Mouse (Mus musculus): ENCODE measurements around the gene Trir. TPM values are rescaled to one million over a fixed set of nuclear protein-coding genes. Genes with fewer than 3 reads are reported as not detected.
A peak's percentile ranks its signal among the peaks of the same experiment; 100 is the strongest.

Gene Trir
- polyA plus RNA-seq, 1 experiment from 2014 or later: 120 TPM

- Histone ChIP-seq H3K4me3 (replicated peaks) (peak overlapping the region; percentile 55), H3K36me3 (no peaks in the 10 kb centered on the region), H3K4me1 (peaks cover 57% of the 10 kb centered on the region), H3K27ac (peak overlapping the region; percentile 85), H3K4me2 (peak overlapping the region; percentile 100), H3K9ac (peak overlapping the region; percentile 66), H3K27me3 (peaks cover 20% of the 10 kb centered on the region), H3K9me3 (replicated peaks) (no peaks in the 10 kb centered on the region)
- WGBS: under 1% methylated on average over 53 of the region's 53 CpGs
- peak; percentile 12; the same call in 1 of the 2 replicates for ATAC-seq (replicated peaks; ENCODE audit: low FRiP score)
Measured at GRCm38 (mm10) chr8:84985684-84986378, 40.8 kb upstream of the Trir start.

- Histone ChIP-seq H3K4me1 (peaks cover 55% of the 10 kb centered on the region), H3K9ac (peak overlapping the region; percentile 66; the same call in 1 of the 2 replicates), H3K9me3 (replicated peaks) (no peaks in the 10 kb centered on the region), H3K36me3 (no peaks in the 10 kb centered on the region), H3K4me2 (peak overlapping the region; percentile 100), H3K4me3 (replicated peaks) (peak overlapping the region; percentile 55), H3K27ac (peak overlapping the region; percentile 85), H3K27me3 (peaks cover 20% of the 10 kb centered on the region)
- ATAC-seq (replicated peaks; ENCODE audit: low FRiP score): no peak
- 41% methylated on average over 8 of the region's 8 CpGs for WGBS
Measured at GRCm38 (mm10) chr8:84986379-84986945, 40.2 kb upstream of the Trir start.

GRCm38 (mm10) chr8:84987388-84987787, 39.2 kb upstream of the Trir start:
- H3K9ac ChIP-seq: no peak overlapping the region
- 88% methylated on average over 5 of the region's 5 CpGs for WGBS
- H3K4me1 ChIP-seq: peaks cover 46% of the 10 kb centered on the region
- H3K36me3 ChIP-seq: no peaks in the 10 kb centered on the region
- H3K4me3 ChIP-seq (replicated peaks): no peak overlapping the region
- no peak overlapping the region for H3K27ac ChIP-seq
- H3K27me3 ChIP-seq: peaks cover 20% of the 10 kb centered on the region
- H3K4me2 ChIP-seq: no peak overlapping the region
- H3K9me3 ChIP-seq (replicated peaks): no peaks in the 10 kb centered on the region
- ATAC-seq (replicated peaks; ENCODE audit: low FRiP score): no peak

- H3K27me3 ChIP-seq: peaks cover 20% of the 10 kb centered on the region
- no peak overlapping the region for H3K4me3 ChIP-seq (replicated peaks)
- no peak overlapping the region for H3K27ac ChIP-seq
- no peak overlapping the region for H3K9ac ChIP-seq
- H3K9me3 ChIP-seq (replicated peaks): no peaks in the 10 kb centered on the region
- no peaks in the 10 kb centered on the region for H3K36me3 ChIP-seq
- ATAC-seq (replicated peaks; ENCODE audit: low FRiP score): no peak
- peaks cover 44% of the 10 kb centered on the region for H3K4me1 ChIP-seq
- 75% methylated on average over 2 of the region's 2 CpGs for WGBS
- no peak overlapping the region for H3K4me2 ChIP-seq
Measured at GRCm38 (mm10) chr8:84987903-84988302, 38.7 kb upstream of the Trir start.

GRCm38 (mm10) chr8:84989311-84989731, 37.3 kb upstream of the Trir start:
- 4% methylated on average over 15 of the region's 15 CpGs for WGBS
- Histone ChIP-seq H3K9ac (no peak overlapping the region; the same call in 1 of the 2 replicates), H3K27me3 (peaks cover 22% of the 10 kb centered on the region), H3K36me3 (no peaks in the 10 kb centered on the region), H3K4me1 (peaks cover 39% of the 10 kb centered on the region), H3K27ac (peak overlapping the region; percentile 82), H3K9me3 (replicated peaks) (no peaks in the 10 kb centered on the region), H3K4me2 (peak overlapping the region; percentile 85), H3K4me3 (replicated peaks) (peak overlapping the region; percentile 58)
- no peak; the same call in 1 of the 2 replicates for ATAC-seq (replicated peaks; ENCODE audit: low FRiP score)

GRCm38 (mm10) chr8:84989810-84990209, 36.8 kb upstream of the Trir start:
- Histone ChIP-seq H3K4me1 (peaks cover 34% of the 10 kb centered on the region), H3K4me3 (replicated peaks) (peak overlapping the region; percentile 58), H3K9ac (peak overlapping the region; percentile 59), H3K27ac (peak overlapping the region; percentile 83), H3K27me3 (peaks cover 26% of the 10 kb centered on the region), H3K9me3 (replicated peaks) (no peaks in the 10 kb centered on the region), H3K4me2 (peak overlapping the region; percentile 85), H3K36me3 (peaks cover 3% of the 10 kb centered on the region; the same call in 1 of the 2 replicates)
- ATAC-seq (replicated peaks; ENCODE audit: low FRiP score): peak; percentile 55
- WGBS: under 1% methylated on average over 15 of the region's 15 CpGs

GRCm38 (mm10) chr8:84990349-84990748, 36.3 kb upstream of the Trir start, which contains the start of gene Hook2:
TSS of gene Hook2 (plus strand) at chr8:84990603.
- H3K4me1 ChIP-seq: peaks cover 29% of the 10 kb centered on the region
- peak within 1 kb of the TSS; percentile 85 for H3K4me2 ChIP-seq
- H3K9ac ChIP-seq: peak within 1 kb of the TSS; percentile 69
- no peaks in the 10 kb centered on the region for H3K9me3 ChIP-seq (replicated peaks)
- peak within 1 kb of the TSS; percentile 58 for H3K4me3 ChIP-seq (replicated peaks)
- H3K27me3 ChIP-seq: peaks cover 31% of the 10 kb centered on the region
- ATAC-seq (replicated peaks; ENCODE audit: low FRiP score): peak; percentile 91
- peak within 1 kb of the TSS; percentile 85 for H3K27ac ChIP-seq
- under 1% methylated on average over 28 of the region's 28 CpGs for WGBS
- peaks cover 9% of the 10 kb centered on the region; the same call in 1 of the 2 replicates for H3K36me3 ChIP-seq

GRCm38 (mm10) chr8:84990836-84991235, 35.8 kb upstream of the Trir start:
- Histone ChIP-seq H3K27ac (peak overlapping the region; percentile 85), H3K9ac (peak overlapping the region; percentile 69), H3K4me1 (peaks cover 29% of the 10 kb centered on the region), H3K4me3 (replicated peaks) (peak overlapping the region; percentile 58), H3K9me3 (replicated peaks) (no peaks in the 10 kb centered on the region), H3K27me3 (peaks cover 36% of the 10 kb centered on the region), H3K4me2 (peak overlapping the region; percentile 85), H3K36me3 (peaks cover 9% of the 10 kb centered on the region; the same call in 1 of the 2 replicates)
- WGBS: 2% methylated on average over 15 of the region's 15 CpGs
- peak; percentile 72 for ATAC-seq (replicated peaks; ENCODE audit: low FRiP score)

GRCm38 (mm10) chr8:84994375-84994774, 32.2 kb upstream of the Trir start:
- no peak overlapping the region for H3K9ac ChIP-seq
- H3K4me2 ChIP-seq: no peak overlapping the region
- H3K4me1 ChIP-seq: peaks cover 28% of the 10 kb centered on the region
- peaks cover 19% of the 10 kb centered on the region for H3K36me3 ChIP-seq
- H3K27ac ChIP-seq: no peak overlapping the region
- ATAC-seq (replicated peaks; ENCODE audit: low FRiP score): no peak
- H3K27me3 ChIP-seq: peaks cover 24% of the 10 kb centered on the region
- no peaks in the 10 kb centered on the region for H3K9me3 ChIP-seq (replicated peaks)
- H3K4me3 ChIP-seq (replicated peaks): no peak overlapping the region
- WGBS: 91% methylated on average over 9 of the region's 9 CpGs

GRCm38 (mm10) chr8:84995680-84996079, 30.9 kb upstream of the Trir start:
- ATAC-seq (replicated peaks; ENCODE audit: low FRiP score): no peak
- WGBS: 21% methylated on average over 25 of the region's 25 CpGs

GRCm38 (mm10) chr8:84996978-84997377, 29.6 kb upstream of the Trir start:
- Histone ChIP-seq H3K9me3 (replicated peaks) (no peaks in the 10 kb centered on the region), H3K4me2 (no peak overlapping the region)
- WGBS: 88% methylated on average over 5 of the region's 5 CpGs

More at GRCm38 (mm10) chr8:84995680-84996079, 30.9 kb upstream of the Trir start:
- peaks cover 19% of the 10 kb centered on the region for H3K36me3 ChIP-seq
- H3K27ac ChIP-seq: no peak overlapping the region
- H3K4me2 ChIP-seq: 0 out of 2 replicates have a peak overlapping the region, but pooled peaks have one; percentile 25
- H3K4me1 ChIP-seq: peaks cover 23% of the 10 kb centered on the region
- peaks cover 24% of the 10 kb centered on the region for H3K27me3 ChIP-seq
- H3K9ac ChIP-seq: no peak overlapping the region
- no peak overlapping the region for H3K4me3 ChIP-seq (replicated peaks)
- no peaks in the 10 kb centered on the region for H3K9me3 ChIP-seq (replicated peaks)

GRCm38 (mm10) chr8:84997649-84998295, 28.9 kb upstream of the Trir start:
- peaks cover 21% of the 10 kb centered on the region for H3K36me3 ChIP-seq
- no peaks in the 10 kb centered on the region for H3K9me3 ChIP-seq (replicated peaks)
- H3K4me1 ChIP-seq: peaks cover 16% of the 10 kb centered on the region
- H3K27ac ChIP-seq: no peak overlapping the region
- H3K27me3 ChIP-seq: peaks cover 24% of the 10 kb centered on the region
- H3K9ac ChIP-seq: no peak overlapping the region
- H3K4me3 ChIP-seq (replicated peaks): no peak overlapping the region; the same call in 1 of the 2 replicates
- 9% methylated on average over 19 of the region's 19 CpGs for WGBS
- peak; percentile 59 for ATAC-seq (replicated peaks; ENCODE audit: low FRiP score)
- H3K4me2 ChIP-seq: peak overlapping the region; percentile 21

More at GRCm38 (mm10) chr8:84996978-84997377, 29.6 kb upstream of the Trir start:
- no peak for ATAC-seq (replicated peaks; ENCODE audit: low FRiP score)
- Histone ChIP-seq H3K27me3 (peaks cover 24% of the 10 kb centered on the region), H3K9ac (no peak overlapping the region), H3K27ac (no peak overlapping the region), H3K4me1 (peaks cover 16% of the 10 kb centered on the region), H3K4me3 (replicated peaks) (no peak overlapping the region), H3K36me3 (peaks cover 19% of the 10 kb centered on the region)
